Mouse (Mus musculus): Measurements from ENCODE around the gene Mus81. TPM values are rescaled to one million over a fixed set of nuclear protein-coding genes. Genes with fewer than 3 reads are reported as not detected.

Gene Mus81
- total and polyA plus RNA-seq, 3 experiments: 20.4 to 29.3 (median 28.8) TPM

GRCm38 (mm10) chr19:5455037-5455436 is 33.2 kb downstream of the Mus81 start:
- Histone ChIP-seq H3K4me3 (replicated peaks in 1 of 3; ENCODE audit: low read depth in 2 of 3, low read length in 2 of 3, poor library complexity in 1 of 3) (no peak overlapping the region), H3K4me2 (ENCODE audit: insufficient read depth, low read depth, poor library complexity, severe bottlenecking) (no peak overlapping the region), H3K9me3 (replicated peaks; ENCODE audit: low read length) (no peaks in the 10 kb centered on the region), H3K79me2 (replicated peaks; ENCODE audit: control insufficient read depth, extremely low read depth, insufficient read depth, poor library complexity, severe bottlenecking) (peaks cover 6% of the 10 kb centered on the region; the same call in 1 of the 2 replicates), H3K9ac (ENCODE audit: insufficient read depth, low read depth) (no peak overlapping the region), H3K27me3 (replicated peaks) (peaks cover 7% of the 10 kb centered on the region), H3K27ac (ENCODE audit: insufficient read depth, low read depth) (no peak overlapping the region), H3K36me3 (replicated peaks in 1 of 2; ENCODE audit: control insufficient read depth in 1 of 2, insufficient read depth in 1 of 2, low read length in 1 of 2) (peaks cover 0 to 19% of the 10 kb centered on the region in 2 experiments), H3K4me1 (ENCODE audit: control insufficient read depth in 1 of 2, insufficient read depth in 2 of 2) (peaks cover 6 to 26% of the 10 kb centered on the region in 2 experiments; a peak in 3 of 4 replicates)
- dilution Hi-C loops (cut with MboI; ENCODE audit: extremely low pct_ligation_motif_present, extremely low pct_unique_long_range_greater_than_20kb, low sequenced_read_pairs): no loop called here
- in situ Hi-C loops (cut with MboI; ENCODE audit: low pct_ligation_motif_present, low pct_unique_long_range_greater_than_20kb, low sequenced_read_pairs): loop anchor here (5.0 kb wide), 1 partner anchor 37 kb away; the partner anchor contains the start of gene Cfl1
- DNase-seq (ENCODE audit: extremely low read depth): no peak
- no peak for TF ChIP-seq RAD21 (IDR thresholded peaks at IDR 0.05; ENCODE audit: low read depth, low read length)
- TF ChIP-seq ZMIZ1 (IDR thresholded peaks at IDR 0.05; ENCODE audit: low read depth, low read length): no peak
- no peak for TF ChIP-seq POLR2A (IDR thresholded peaks at IDR 0.05; ENCODE audit: low read depth, low read length)
- no peak for TF ChIP-seq POLR2AphosphoS2 (IDR thresholded peaks at IDR 0.05; ENCODE audit: low read depth, low read length)
- no peak for TF ChIP-seq MAZ (IDR thresholded peaks at IDR 0.05; ENCODE audit: low read depth, low read length)
- TF ChIP-seq TBP (conservative IDR thresholded peaks at IDR 0.05; ENCODE audit: low read depth, low read length): no peak

GRCm38 (mm10) chr19:5451766-5452165 is 36.4 kb downstream of the Mus81 start:
- H3K9ac ChIP-seq (ENCODE audit: insufficient read depth, low read depth): no peak overlapping the region
- H3K4me1 ChIP-seq (ENCODE audit: control insufficient read depth in 1 of 2, insufficient read depth in 2 of 2): peaks cover 15 to 33% of the 10 kb centered on the region in 2 experiments
- H3K36me3 ChIP-seq (replicated peaks in 1 of 2; ENCODE audit: control insufficient read depth in 1 of 2, insufficient read depth in 1 of 2, low read length in 1 of 2): peaks cover 0 to 19% of the 10 kb centered on the region in 2 experiments
- dilution Hi-C loops (cut with MboI; ENCODE audit: extremely low pct_ligation_motif_present, extremely low pct_unique_long_range_greater_than_20kb, low sequenced_read_pairs) (no loop called here), in situ Hi-C loops (cut with MboI; ENCODE audit: low pct_ligation_motif_present, low pct_unique_long_range_greater_than_20kb, low sequenced_read_pairs) (no loop called here)
- no peaks in the 10 kb centered on the region for H3K9me3 ChIP-seq (replicated peaks; ENCODE audit: low read length)
- DNase-seq (ENCODE audit: extremely low read depth): no peak
- peaks cover 10% of the 10 kb centered on the region for H3K27me3 ChIP-seq (replicated peaks)
- H3K27ac ChIP-seq (ENCODE audit: insufficient read depth, low read depth): no peak overlapping the region
- no peak overlapping the region for H3K4me3 ChIP-seq (replicated peaks in 1 of 3; ENCODE audit: low read depth in 2 of 3, low read length in 2 of 3, poor library complexity in 1 of 3)
- H3K79me2 ChIP-seq (replicated peaks; ENCODE audit: control insufficient read depth, extremely low read depth, insufficient read depth, poor library complexity, severe bottlenecking): peaks cover 6% of the 10 kb centered on the region; the same call in 1 of the 2 replicates
- H3K4me2 ChIP-seq (ENCODE audit: insufficient read depth, low read depth, poor library complexity, severe bottlenecking): no peak overlapping the region
- TF ChIP-seq ETS1 (conservative IDR thresholded peaks at IDR 0.05; ENCODE audit: low read depth, low read length) (no peak), KAT2A (IDR thresholded peaks at IDR 0.05; ENCODE audit: insufficient replicate concordance, low read length) (no peak), MEF2A (IDR thresholded peaks at IDR 0.05; ENCODE audit: borderline replicate concordance, low read depth, low read length) (no peak), RCOR1 (conservative IDR thresholded peaks at IDR 0.05; ENCODE audit: low read depth, low read length) (no peak), JUND (conservative IDR thresholded peaks at IDR 0.05; ENCODE audit: low read depth, low read length) (no peak), POLR2A (IDR thresholded peaks at IDR 0.05; ENCODE audit: low read depth, low read length) (no peak), POLR2AphosphoS2 (IDR thresholded peaks at IDR 0.05; ENCODE audit: low read depth, low read length) (no peak), MAFK (IDR thresholded peaks at IDR 0.05; ENCODE audit: insufficient replicate concordance, low read length) (no peak), BHLHE40 (IDR thresholded peaks at IDR 0.05; ENCODE audit: low read depth, low read length) (no peak), MXI1 (IDR thresholded peaks at IDR 0.05; ENCODE audit: low read depth, low read length) (no peak)

Measured in CH12.LX (cell line).